Mouse (Mus musculus) gastrocnemius, adult 18-20 months (tissue): ENCODE results near the gene Acsl5. TPM values are rescaled to one million over a fixed set of nuclear protein-coding genes. Genes with fewer than 3 reads are reported as not detected.

Experiments
- DNase-seq: peaks from one replicate; pipeline ENCODE4 v3.0.0; 2021; ENCODE audit warnings: low spot score
- long read RNA-seq, 2 experiments: library from polyadenylated mRNA; stranded (forward); transcript quantifications; one replicate each; pipeline ENCODE4 v2.0.0; 2021
- total RNA-seq, 2 experiments: library from RNA; stranded (reverse); gene quantifications; 2 replicates each; pipeline ENCODE4 v1.2.3; 2021

Gene Acsl5
- 1 to 10 TPM; 2.7 to 5.1 TPM for total RNA-seq
- long read RNA-seq, experiment 1, full-length matches to known transcripts, result 9 of 10 reads
- long read RNA-seq, experiment 1, partial matches to known transcripts, result 1 of 10 reads
- long read RNA-seq, experiment 1, other reads (novel, unspliced or antisense), result 0 of 10 reads
- long read RNA-seq, experiment 2, full-length matches to known transcripts, result 2 of 2 reads
- long read RNA-seq, experiment 2, partial matches to known transcripts, result 0 of 2 reads
- long read RNA-seq, experiment 2, other reads (novel, unspliced or antisense), result 0 of 2 reads

GRCm38 (mm10) chr19:55251383-55252124 lies at the start of gene Acsl5:
Acsl5 (plus strand) TSS chr19:55251938.
- DNase-seq, result no peak

- DNase-seq, result peak; percentile 59
Observed at GRCm38 (mm10) chr19:55206482-55207138, 45.1 kb upstream of the Acsl5 start.

GRCm38 (mm10) chr19:55207205-55207604 lies 44.5 kb upstream of the Acsl5 start:
- no peak for DNase-seq

- DNase-seq, result no peak
Observed at GRCm38 (mm10) chr19:55207746-55208538, 43.8 kb upstream of the Acsl5 start.

- no peak for DNase-seq
Observed at GRCm38 (mm10) chr19:55208654-55209053, 43.1 kb upstream of the Acsl5 start.

- DNase-seq, result no peak
Observed at GRCm38 (mm10) chr19:55209084-55209483, 42.7 kb upstream of the Acsl5 start.

GRCm38 (mm10) chr19:55211698-55212097 lies 40.0 kb upstream of the Acsl5 start:
- DNase-seq, result no peak

GRCm38 (mm10) chr19:55213617-55214340 lies 38.0 kb upstream of the Acsl5 start:
- DNase-seq, result no peak

GRCm38 (mm10) chr19:55216876-55217275 lies 34.9 kb upstream of the Acsl5 start:
- DNase-seq, result no peak

GRCm38 (mm10) chr19:55217365-55217764 lies 34.4 kb upstream of the Acsl5 start:
- no peak for DNase-seq

GRCm38 (mm10) chr19:55218192-55218739 lies 33.5 kb upstream of the Acsl5 start:
- DNase-seq, result peak; percentile 73

GRCm38 (mm10) chr19:55218741-55219221 lies 33.0 kb upstream of the Acsl5 start:
- DNase-seq, result no peak

- DNase-seq, result no peak
Observed at GRCm38 (mm10) chr19:55219359-55219758, 32.4 kb upstream of the Acsl5 start.

GRCm38 (mm10) chr19:55221208-55221607 lies 30.5 kb upstream of the Acsl5 start:
- no peak for DNase-seq

GRCm38 (mm10) chr19:55222268-55222667 lies 29.5 kb upstream of the Acsl5 start:
- no peak for DNase-seq

- DNase-seq, result no peak
Observed at GRCm38 (mm10) chr19:55226621-55227020, 25.1 kb upstream of the Acsl5 start.

GRCm38 (mm10) chr19:55227135-55227534 lies 24.6 kb upstream of the Acsl5 start:
- DNase-seq, result no peak

- no peak for DNase-seq
Observed at GRCm38 (mm10) chr19:55231081-55231480, 20.7 kb upstream of the Acsl5 start.

GRCm38 (mm10) chr19:55232136-55232535 lies 19.6 kb upstream of the Acsl5 start:
- no peak for DNase-seq

GRCm38 (mm10) chr19:55236026-55236425 lies 15.7 kb upstream of the Acsl5 start:
- DNase-seq, result no peak
